Mouse (Mus musculus) MN1 (cell line): ENCODE measurements around the gene Dlgap3.
A peak's percentile ranks its signal among the peaks of the same experiment; 100 is the strongest.

Experiments
- DNase-seq: peaks from one replicate; pipeline ENCODE4 v3.0.0-alpha.2; 2016; ENCODE audit warnings: low spot score

The Dlgap3 gene

GRCm38 (mm10) chr4:127168914-127169345 lies at the start of gene Dlgap3:
Dlgap3 (plus strand) TSS chr4:127169204.
- DNase-seq: peak; percentile 79

- DNase-seq: no peak
These were observed 45.6 kb upstream of the Dlgap3 start, which contains the start of gene Tmem35b for GRCm38 (mm10) chr4:127123391-127123790. Tmem35b (plus strand) TSS chr4:127123691.

- DNase-seq: no peak
These were observed 44.7 kb upstream of the Dlgap3 start for GRCm38 (mm10) chr4:127124331-127124730.

GRCm38 (mm10) chr4:127125834-127126463 lies 43.1 kb upstream of the Dlgap3 start:
- peak; percentile 70 for DNase-seq

GRCm38 (mm10) chr4:127134687-127135086 lies 34.3 kb upstream of the Dlgap3 start:
- DNase-seq: no peak

GRCm38 (mm10) chr4:127137591-127137990 lies 31.4 kb upstream of the Dlgap3 start:
- DNase-seq: no peak

GRCm38 (mm10) chr4:127138486-127138885 lies 30.5 kb upstream of the Dlgap3 start:
- no peak for DNase-seq

- no peak for DNase-seq
These were observed 19.0 kb upstream of the Dlgap3 start for GRCm38 (mm10) chr4:127150031-127150430.

GRCm38 (mm10) chr4:127153345-127153744 lies 15.7 kb upstream of the Dlgap3 start:
- no peak for DNase-seq

- no peak for DNase-seq
These were observed 13.2 kb upstream of the Dlgap3 start for GRCm38 (mm10) chr4:127155757-127156156.

- DNase-seq: no peak
These were observed 11.3 kb upstream of the Dlgap3 start for GRCm38 (mm10) chr4:127157746-127158145.

GRCm38 (mm10) chr4:127163926-127164325 lies 5.1 kb upstream of the Dlgap3 start:
- DNase-seq: no peak

- no peak for DNase-seq
These were observed 1.9 kb upstream of the Dlgap3 start for GRCm38 (mm10) chr4:127167096-127167495.

GRCm38 (mm10) chr4:127167731-127168130 lies 1.3 kb upstream of the Dlgap3 start:
- no peak for DNase-seq

GRCm38 (mm10) chr4:127168211-127168913 lies 642 bp upstream of the Dlgap3 start:
- DNase-seq: peak; percentile 86

GRCm38 (mm10) chr4:127169346-127170221 lies 580 bp downstream of the Dlgap3 start:
- peak; percentile 43 for DNase-seq

- no peak for DNase-seq
These were observed 1.9 kb downstream of the Dlgap3 start for GRCm38 (mm10) chr4:127170866-127171265.

GRCm38 (mm10) chr4:127171341-127171905 lies 2.4 kb downstream of the Dlgap3 start:
- DNase-seq: no peak

- no peak for DNase-seq
These were observed 3.1 kb downstream of the Dlgap3 start for GRCm38 (mm10) chr4:127172119-127172518.

- DNase-seq: no peak
These were observed 3.6 kb downstream of the Dlgap3 start for GRCm38 (mm10) chr4:127172614-127173013.

- DNase-seq: no peak
These were observed 4.5 kb downstream of the Dlgap3 start for GRCm38 (mm10) chr4:127173461-127173860.
